Mouse (Mus musculus) thymus, adult 2 months (tissue): Measurements from ENCODE around the gene Hexim2.

Experiments used
- CTCF ChIP-seq: fragments of 200-500 bp; IDR thresholded peaks from 2 replicates; pipeline ENCODE4 v1.5.1; 2012; ENCODE audit warnings: mild to moderate bottlenecking, control low read depth, low read length, moderate library complexity, borderline replicate concordance; ENCODE audit not compliant: control insufficient read depth, poor library complexity, insufficient read depth; ENCODE audit errors: extremely low read depth
- POLR2A ChIP-seq: fragments of 200-500 bp; IDR thresholded peaks from 2 replicates; pipeline ENCODE4 v1.6.1; 2012; ENCODE audit warnings: mild to moderate bottlenecking, low read length, control low read depth, moderate library complexity; ENCODE audit not compliant: control insufficient read depth, poor library complexity, insufficient read depth; ENCODE audit errors: extremely low read depth

GRCm38 (mm10) chr11:103162132-103162531 is 29.9 kb downstream of the Hexim2 start:
- TF ChIP-seq POLR2A (no peak), CTCF (no peak)
